Comparison of ENCODE assay signal across 9 mouse cellular contexts in genomic region chr15:8511861-8512260, GRCm38 (mm10). TPM values are rescaled to one million over a fixed set of nuclear protein-coding genes. Genes with fewer than 3 reads are reported as not detected.
DNase-seq lines count a peak whose midpoint lies in the region; ATAC-seq lines count a peak whose summit lies in the region.
"Had no signal": no experiment of that assay in that cellular context is flagged by ENCODE, and none has a peak within 500 bp of the region (broad histone marks: within the 10 kb centered on the region; RNA-seq: fewer than 3 reads in every experiment).

No protein-coding gene starts in this region.

- intact Hi-C loops in heart, postnatal 36 days (cut with DNase I) = loop anchor here (5.0 kb wide), 1 partner anchor 55 kb away; no protein-coding TSS in a partner anchor

- WGBS in limb, embryonic 12.5 days = 39% methylated on average over 9 of the region's 9 CpGs
- WGBS in limb, embryonic 10.5 days = 69% methylated on average over 9 of the region's 9 CpGs

- no peak for DNase-seq in limb, embryonic 10.5 days (ENCODE audit: low spot score)
- DNase-seq in adrenal gland, postnatal 25 days = peak; percentile 2
- peak; percentile 25 to 34 for DNase-seq in heart, postnatal 36 days
- peak; percentile 47 to 61 for DNase-seq in lung, postnatal 4 days
- no peak for DNase-seq in ovary, postnatal 10 days (ENCODE audit: low spot score)
- no peak for DNase-seq in ovary, postnatal 14 days (ENCODE audit: low spot score)

- H3K9me3 ChIP-seq in limb, embryonic 12.5 days = no peaks in the 10 kb centered on the region
- no peaks in the 10 kb centered on the region for H3K9me3 ChIP-seq in limb, embryonic 10.5 days (replicated peaks)
- H3K9me3 ChIP-seq: limb, embryonic 15.5 days had no signal

- H3K36me3 ChIP-seq in limb, embryonic 12.5 days = no peaks in the 10 kb centered on the region
- no peaks in the 10 kb centered on the region for H3K36me3 ChIP-seq in limb, embryonic 10.5 days
- H3K36me3 ChIP-seq: limb, embryonic 15.5 days had no signal

- H3K27me3 ChIP-seq in limb, embryonic 12.5 days = no peaks in the 10 kb centered on the region
- H3K27me3 ChIP-seq in limb, embryonic 10.5 days (ENCODE audit: low read depth, poor library complexity, severe bottlenecking) = no peaks in the 10 kb centered on the region
- H3K27me3 ChIP-seq: limb, embryonic 15.5 days had no signal

- peak overlapping the region; percentile 16; the same call in 1 of the 2 replicates for H3K4me2 ChIP-seq in limb, embryonic 12.5 days
- H3K4me2 ChIP-seq: limb, embryonic 15.5 days had no signal

- no peak overlapping the region for H3K27ac ChIP-seq in limb, embryonic 12.5 days
- H3K27ac ChIP-seq in limb, embryonic 10.5 days = no peak overlapping the region
- H3K27ac ChIP-seq: limb, embryonic 15.5 days had no signal

- no peak overlapping the region for H3K4me3 ChIP-seq in limb, embryonic 12.5 days (replicated peaks)
- H3K4me3 ChIP-seq in limb, embryonic 10.5 days = no peak overlapping the region
- H3K4me3 ChIP-seq: limb, embryonic 15.5 days had no signal

- H3K4me1 ChIP-seq in limb, embryonic 12.5 days (replicated peaks) = peaks cover 19% of the 10 kb centered on the region
- peaks cover 22% of the 10 kb centered on the region for H3K4me1 ChIP-seq in limb, embryonic 10.5 days

- H3K9ac ChIP-seq in limb, embryonic 12.5 days (replicated peaks) = no peak overlapping the region
- H3K9ac ChIP-seq: limb, embryonic 15.5 days had no signal

- no peak for ATAC-seq in limb, embryonic 12.5 days (ENCODE audit: insufficient number of reproducible peaks, insufficient read depth, low FRiP score, low TSS enrichment, low read depth)

RNA-seq across cellular contexts. Expression of gene Gm2310, which starts 7.9 kb away (rescaled TPM):
- not detected in 2 replicates for polyA plus RNA-seq in limb, embryonic 12.5 days (2016; fragmentation: Nextera tagmentation; extraction: Ambion mirVana)
- polyA plus RNA-seq in limb, embryonic 10.5 days (2016; fragmentation: Nextera tagmentation; extraction: Ambion mirVana) = not detected in 2 replicates
- total RNA-seq in adrenal gland, postnatal 25 days (2021) = not detected in 2 replicates
- total RNA-seq in heart, postnatal 36 days (2021) = not detected
- polyA plus RNA-seq: cortical plate, adult 2 months; limb, embryonic 15.5 days had no signal

Comparison
In these comparisons a context has a peak if more than half of its experiments do, and no peak if none do; other contexts are left out.
1. DNase-seq: peak in adrenal gland, postnatal 25 days (single experiment), heart, postnatal 36 days (2 of 2) and lung, postnatal 4 days (2 of 2); none in limb, embryonic 10.5 days (single experiment), ovary, postnatal 10 days (single experiment) and ovary, postnatal 14 days (single experiment).